Mouse (Mus musculus) embryonic fibroblast, embryonic 13.5 days (primary cell): ENCODE measurements around the gene Ndufa7.

Experiments
- CTCF ChIP-seq: IDR thresholded peaks from 2 replicates; pipeline ENCODE4 v1.5.1; 2011; ENCODE audit warnings: mild to moderate bottlenecking, control low read depth, low read length, moderate library complexity, borderline replicate concordance; ENCODE audit not compliant: insufficient read depth
- POLR2A ChIP-seq: IDR thresholded peaks from 2 replicates; pipeline ENCODE4 v1.6.1; 2011; ENCODE audit warnings: low read depth, mild to moderate bottlenecking, control low read depth, low read length, moderate library complexity

- TF ChIP-seq CTCF (no peak), POLR2A (no peak)
Observed at GRCm38 (mm10) chr17:33788732-33789131, 35.6 kb upstream of the Ndufa7 start.
